10 mouse cellular contexts compared by ENCODE assay signal in genomic region chr1:84709406-84709805, GRCm38 (mm10). TPM values are rescaled to one million over a fixed set of nuclear protein-coding genes. Genes with fewer than 3 reads are reported as not detected.
DNase-seq lines count a peak whose midpoint lies in the region; ATAC-seq lines count a peak whose summit lies in the region.
"Had no signal": no experiment of that assay in that cellular context is flagged by ENCODE, and none has a peak within 500 bp of the region (broad histone marks: within the 10 kb centered on the region; RNA-seq: fewer than 3 reads in every experiment).

No protein-coding gene starts in this region.

- 31% methylated on average over 5 of the region's 5 CpGs for WGBS in heart, embryonic 15.5 days
- WGBS in forebrain, embryonic 11.5 days: 17% methylated on average over 5 of the region's 5 CpGs
- WGBS in midbrain, embryonic 12.5 days: 9% methylated on average over 5 of the region's 5 CpGs

- H3K4me1 ChIP-seq in heart, embryonic 15.5 days (replicated peaks): peaks cover 8% of the 10 kb centered on the region
- H3K4me1 ChIP-seq in forebrain, embryonic 11.5 days (replicated peaks; ENCODE audit: control insufficient read depth, insufficient read depth, low read length): no peaks in the 10 kb centered on the region
- H3K4me1 ChIP-seq in midbrain, embryonic 12.5 days: no peaks in the 10 kb centered on the region

- H3K27ac ChIP-seq in heart, embryonic 15.5 days: no peak overlapping the region
- no peak overlapping the region for H3K27ac ChIP-seq in forebrain, embryonic 11.5 days (ENCODE audit: low read depth, low read length)
- H3K27ac ChIP-seq in midbrain, embryonic 12.5 days (replicated peaks): no peak overlapping the region
- H3K27ac ChIP-seq: limb, embryonic 15.5 days had no signal

- H3K27me3 ChIP-seq in heart, embryonic 15.5 days: no peaks in the 10 kb centered on the region; the same call in 1 of the 2 replicates
- no peaks in the 10 kb centered on the region for H3K27me3 ChIP-seq in forebrain, embryonic 11.5 days (ENCODE audit: control insufficient read depth, insufficient read depth, low read length)
- peaks cover 5% of the 10 kb centered on the region; the same call in 1 of the 2 replicates for H3K27me3 ChIP-seq in midbrain, embryonic 12.5 days

- peak overlapping the region; percentile 51; the same call in 1 of the 2 replicates for H3K4me2 ChIP-seq in heart, embryonic 15.5 days
- peak overlapping the region; percentile 41; the same call in 1 of the 2 replicates for H3K4me2 ChIP-seq in forebrain, embryonic 11.5 days (ENCODE audit: low read depth, low read length, severe bottlenecking)
- H3K4me2 ChIP-seq in midbrain, embryonic 12.5 days (replicated peaks): peak overlapping the region; percentile 59

- no peaks in the 10 kb centered on the region for H3K36me3 ChIP-seq in heart, embryonic 15.5 days
- no peaks in the 10 kb centered on the region for H3K36me3 ChIP-seq in forebrain, embryonic 11.5 days (ENCODE audit: control insufficient read depth, insufficient read depth, low read length)
- H3K36me3 ChIP-seq in midbrain, embryonic 12.5 days: no peaks in the 10 kb centered on the region
- H3K36me3 ChIP-seq: limb, embryonic 15.5 days had no signal

- no peak for DNase-seq in heart, adult 8-10 months (ENCODE audit: low spot score)
- peak; percentile 28 for DNase-seq in cerebellum, adult 11 months
- no peak for DNase-seq in forebrain, embryonic 11.5 days (ENCODE audit: low spot score)
- DNase-seq in gastrocnemius, postnatal 25 days: no peak
- DNase-seq in kidney, postnatal 25 days: no peak
- DNase-seq: adrenal gland, adult 2 months had no signal

- no peak for ATAC-seq in heart, embryonic 15.5 days (replicated peaks; ENCODE audit: insufficient number of reproducible peaks, insufficient read depth, low FRiP score, low read depth)
- 0 out of 2 replicates have a peak, but pooled peaks have one; percentile 67 for ATAC-seq in forebrain, embryonic 11.5 days (replicated peaks; ENCODE audit: low FRiP score)
- peak; percentile 63 for ATAC-seq in midbrain, embryonic 12.5 days (ENCODE audit: low FRiP score, low read depth)
- no peak for ATAC-seq in megakaryocyte progenitor cell, adult 5-6 weeks (replicated peaks; ENCODE audit: poor library complexity)

- no peaks in the 10 kb centered on the region for H3K9me3 ChIP-seq in heart, embryonic 15.5 days (replicated peaks)
- H3K9me3 ChIP-seq in forebrain, embryonic 11.5 days (ENCODE audit: control insufficient read depth, low read length): no peaks in the 10 kb centered on the region
- no peaks in the 10 kb centered on the region for H3K9me3 ChIP-seq in midbrain, embryonic 12.5 days
- H3K9me3 ChIP-seq: limb, embryonic 15.5 days had no signal

- no peak overlapping the region for H3K9ac ChIP-seq in heart, embryonic 15.5 days
- no peak overlapping the region for H3K9ac ChIP-seq in forebrain, embryonic 11.5 days (ENCODE audit: low read length)
- H3K9ac ChIP-seq in midbrain, embryonic 12.5 days (replicated peaks): peak overlapping the region; percentile 46; the same call in 1 of the 2 replicates
- H3K9ac ChIP-seq: limb, embryonic 15.5 days had no signal

- no peak overlapping the region; the same call in 1 of the 2 replicates for H3K4me3 ChIP-seq in heart, embryonic 15.5 days
- H3K4me3 ChIP-seq in forebrain, embryonic 11.5 days (ENCODE audit: low read depth, low read length): peak overlapping the region; percentile 13
- peak overlapping the region; percentile 35 for H3K4me3 ChIP-seq in midbrain, embryonic 12.5 days
- H3K4me3 ChIP-seq: limb, embryonic 15.5 days had no signal

RNA-seq across cellular contexts. Expression of gene Dner, which starts 13.4 kb away (rescaled TPM):
- polyA plus RNA-seq in heart, embryonic 15.5 days (2015; fragmentation: Nextera tagmentation; extraction: Ambion mirVana): 0.67 and 1.3 TPM in 2 replicates
- under 1 TPM in 1 of 4 experiments, not detected in 3; 0.06 TPM for total RNA-seq in heart, adult 8-10 months (2022)
- polyA plus RNA-seq in forebrain, embryonic 11.5 days (2014; fragmentation: Nextera tagmentation; extraction: Ambion mirVana): 28.5 and 31.5 TPM in 2 replicates
- polyA plus RNA-seq in midbrain, embryonic 12.5 days (2016; fragmentation: Nextera tagmentation; extraction: Ambion mirVana): 76.4 and 78.0 TPM in 2 replicates
- total RNA-seq in gastrocnemius, postnatal 25 days (2021): under 1 TPM in 1 of 2 experiments, not detected in 1; 0.23 TPM
- 0.12 TPM in 1 of 2 replicates, not detected in the other for total RNA-seq in megakaryocyte progenitor cell, adult 5-6 weeks (2015)
- not detected in 2 replicates for total RNA-seq in megakaryocyte progenitor cell, adult 5-6 weeks (2017)

Comparison
In these comparisons a context has a peak if more than half of its experiments do, and no peak if none do; other contexts are left out.
1. ATAC-seq: peak in forebrain, embryonic 11.5 days (single experiment) and midbrain, embryonic 12.5 days (single experiment); none in heart, embryonic 15.5 days (single experiment) and megakaryocyte progenitor cell, adult 5-6 weeks (single experiment).
2. Peak in every context shown above with its lines, with median percentiles within 50 percentile points of each other: H3K4me2 ChIP-seq.